Mouse (Mus musculus): ENCODE data around the gene Nipal3.

The Nipal3 gene

DNA sequence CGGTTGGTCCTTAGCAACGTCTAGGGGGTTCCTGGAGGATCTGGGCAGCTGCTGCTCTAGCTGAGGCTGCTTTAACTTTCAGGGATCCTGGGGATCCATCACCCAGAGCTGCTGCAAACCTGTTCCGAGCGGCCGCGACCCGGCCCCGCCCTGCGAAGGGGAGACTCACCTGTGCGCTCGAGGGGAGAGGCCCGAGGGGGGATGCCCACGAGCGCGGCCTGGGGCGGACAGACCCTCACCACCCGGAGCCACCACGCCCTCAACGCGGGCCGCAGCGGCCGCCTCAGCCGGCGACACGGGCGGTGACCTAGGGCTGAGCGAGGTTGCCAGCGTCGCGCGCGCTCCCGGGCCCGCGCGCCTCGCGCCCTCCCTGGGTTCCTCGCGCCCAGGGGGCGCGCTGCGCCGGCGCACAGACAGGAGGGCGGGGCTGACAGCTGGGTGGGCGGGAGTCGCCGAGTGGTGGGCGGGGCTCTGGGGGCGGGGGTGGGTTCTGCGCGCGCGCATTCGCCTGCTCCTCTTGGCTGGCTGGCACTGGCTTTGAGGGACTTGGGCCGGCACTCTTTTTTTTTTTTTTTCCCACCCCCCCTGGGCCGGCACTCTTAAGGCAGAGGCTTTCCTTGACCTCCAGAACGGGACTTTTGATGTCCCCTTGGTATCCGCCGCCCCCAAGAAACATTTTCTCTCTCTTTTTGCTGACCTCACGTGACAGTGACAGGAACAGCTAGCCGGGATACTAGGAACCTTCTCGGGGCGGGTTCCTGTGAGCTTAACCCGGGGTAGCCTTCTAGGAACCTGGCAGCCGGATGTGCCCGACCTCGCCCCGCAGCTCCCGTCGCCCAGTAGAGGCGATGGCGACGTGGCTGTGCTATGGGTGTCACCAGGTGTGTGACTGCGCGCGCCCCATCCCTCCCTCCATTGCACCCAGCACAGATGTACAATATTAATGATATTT lies 61.1 kb downstream of the Nipal3 start, which contains the start of gene Rcan3:
Rcan3 (minus strand) TSS at position 411 of the 952 bp plus-strand sequence.
- DNase-seq (ENCODE audit: low read depth, low spot score) = peak; percentile 85

GRCm38 (mm10) chr4:135433086-135433442 lies 61.8 kb downstream of the Nipal3 start:
- no peak for DNase-seq (ENCODE audit: low read depth, low spot score)

- no peak for DNase-seq (ENCODE audit: low read depth, low spot score)
Observed at GRCm38 (mm10) chr4:135429990-135430760, 64.7 kb downstream of the Nipal3 start.

GRCm38 (mm10) chr4:135429383-135429782 lies 65.5 kb downstream of the Nipal3 start:
- no peak for DNase-seq (ENCODE audit: low read depth, low spot score)

DNA sequence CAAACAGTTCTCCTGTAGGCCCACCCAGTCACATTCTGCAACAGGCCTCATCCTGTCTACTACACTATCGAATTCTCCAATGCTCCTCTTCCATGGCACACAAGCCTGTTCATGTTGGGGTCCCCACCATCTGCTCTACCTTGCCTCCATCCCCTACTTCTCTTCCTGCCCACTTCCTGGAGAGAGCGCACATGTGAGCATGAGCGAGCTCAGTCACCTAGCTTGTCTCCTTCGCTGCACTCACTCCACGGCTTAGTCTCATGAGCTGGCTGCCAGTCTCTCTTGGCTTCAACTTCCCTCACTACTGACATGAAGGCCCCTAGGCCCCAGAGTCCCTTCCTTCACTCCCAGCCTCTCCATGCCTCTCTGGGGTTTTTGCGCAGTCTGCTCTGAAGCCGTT lies 68.3 kb downstream of the Nipal3 start:
- no peak for DNase-seq (ENCODE audit: low read depth, low spot score)

GRCm38 (mm10) chr4:135425625-135426024 lies 69.2 kb downstream of the Nipal3 start:
- no peak for DNase-seq (ENCODE audit: low read depth, low spot score)

DNA sequence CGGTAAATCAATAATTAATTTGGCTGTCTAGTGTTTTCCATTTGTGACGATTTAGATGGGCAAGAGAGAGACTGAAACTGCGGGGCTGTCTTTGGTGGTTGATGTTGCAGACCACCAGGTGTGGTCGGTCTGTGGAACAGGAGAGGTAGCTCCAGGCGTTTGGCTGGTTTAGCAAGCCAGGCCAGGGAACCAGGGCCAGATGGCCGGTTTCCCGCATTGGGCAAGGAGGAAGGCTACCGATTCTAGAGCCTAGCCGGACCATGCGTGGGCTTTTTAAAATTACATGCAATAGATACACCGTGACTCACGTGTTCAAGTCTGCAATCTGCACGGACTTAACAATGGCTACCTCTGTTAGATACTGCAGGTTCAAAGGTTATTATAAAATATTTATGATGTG lies 73.9 kb downstream of the Nipal3 start:
- DNase-seq (ENCODE audit: low read depth, low spot score) = no peak

GRCm38 (mm10) chr4:135420416-135420815 lies 74.4 kb downstream of the Nipal3 start:
- DNase-seq (ENCODE audit: low read depth, low spot score) = no peak

GRCm38 (mm10) chr4:135419996-135420395 lies 74.8 kb downstream of the Nipal3 start:
- DNase-seq (ENCODE audit: low read depth, low spot score) = no peak

DNA sequence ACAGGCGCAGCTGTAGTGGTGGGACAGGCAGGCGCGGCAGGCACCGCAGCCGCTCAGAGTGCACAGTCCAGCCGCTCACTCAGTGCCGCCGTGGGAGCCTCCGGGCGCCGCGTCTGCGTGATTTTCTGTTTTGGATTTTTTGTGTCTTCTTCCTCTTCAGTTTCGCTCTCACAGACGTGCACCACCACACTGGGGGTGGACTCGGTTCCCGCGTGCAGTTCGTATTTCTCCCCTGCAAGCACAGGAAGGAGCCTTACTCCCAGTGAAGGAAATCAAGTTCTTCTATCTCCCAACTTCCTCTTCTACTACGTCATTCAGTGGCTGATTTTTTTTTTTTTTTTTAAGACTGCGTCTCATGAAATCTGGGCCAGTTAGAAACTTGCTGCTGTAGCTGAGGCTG lies 78.5 kb downstream of the Nipal3 start:
- no peak for DNase-seq (ENCODE audit: low read depth, low spot score)

GRCm38 (mm10) chr4:135413491-135413890 lies 81.3 kb downstream of the Nipal3 start:
- no peak for DNase-seq (ENCODE audit: low read depth, low spot score)

GRCm38 (mm10) chr4:135411633-135412032 lies 83.2 kb downstream of the Nipal3 start:
- peak; percentile 27 for DNase-seq (ENCODE audit: low read depth, low spot score)

DNA sequence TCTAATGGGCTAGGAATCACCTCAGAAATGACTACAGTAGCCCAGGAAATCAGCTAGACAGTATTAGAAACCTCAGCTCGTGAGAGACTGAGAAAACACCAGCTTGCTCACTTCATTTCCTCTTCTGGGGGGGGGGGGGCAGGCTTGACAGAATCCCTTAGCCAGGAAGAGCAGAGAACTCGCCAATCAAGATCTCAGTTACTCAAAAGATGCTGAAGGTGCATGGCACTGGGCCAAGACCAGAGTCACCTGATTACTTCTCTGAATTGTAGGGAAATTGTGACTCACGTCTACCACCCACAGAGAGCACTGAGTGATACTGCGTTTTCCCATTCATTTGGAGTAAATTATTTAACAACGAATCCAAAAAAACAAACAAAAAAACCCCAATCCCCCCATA lies 88.7 kb downstream of the Nipal3 start:
- no peak for DNase-seq (ENCODE audit: low read depth, low spot score)

GRCm38 (mm10) chr4:135404916-135405315 lies 89.9 kb downstream of the Nipal3 start:
- DNase-seq (ENCODE audit: low read depth, low spot score) = no peak

DNA sequence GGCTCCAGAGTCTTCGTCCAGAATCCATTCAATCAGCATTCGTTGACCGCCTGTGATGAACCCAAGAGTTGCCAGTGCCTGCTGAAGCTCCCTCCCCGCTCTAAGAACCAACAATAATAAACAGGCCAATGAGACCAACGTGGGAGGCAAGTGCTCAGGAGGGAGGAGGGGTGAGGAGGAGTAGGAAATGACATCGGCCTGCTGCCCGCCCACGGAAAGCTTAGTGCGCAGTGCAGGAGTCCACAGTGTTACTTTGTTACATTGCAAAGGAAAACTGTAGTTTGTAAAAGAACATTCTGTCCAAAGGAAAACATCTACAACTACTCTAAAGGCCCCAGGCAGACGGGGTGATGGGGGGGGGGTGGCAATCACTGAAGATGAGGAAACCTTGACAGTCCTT lies 90.8 kb downstream of the Nipal3 start:
- DNase-seq (ENCODE audit: low read depth, low spot score) = no peak

DNA sequence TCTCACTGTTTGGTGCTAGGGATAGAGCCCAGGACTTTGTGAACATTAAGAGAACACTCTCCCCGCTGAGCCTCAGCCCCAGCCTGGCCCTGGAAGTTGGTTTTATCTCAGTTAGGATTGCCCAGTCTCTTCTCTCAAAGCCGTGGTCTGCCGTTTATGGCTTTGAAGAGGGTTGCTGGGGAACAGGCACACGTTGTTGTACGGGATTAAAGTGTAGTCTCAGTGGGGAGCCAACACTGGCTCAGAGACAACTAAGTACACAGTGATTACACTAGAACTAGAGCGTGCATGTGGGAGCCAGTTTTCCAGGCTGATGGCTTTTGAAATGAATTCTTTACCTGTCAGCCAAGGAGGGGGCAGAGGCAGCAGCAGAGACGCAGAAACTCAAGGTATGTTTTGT lies 93.0 kb downstream of the Nipal3 start:
- DNase-seq (ENCODE audit: low read depth, low spot score) = no peak

DNA sequence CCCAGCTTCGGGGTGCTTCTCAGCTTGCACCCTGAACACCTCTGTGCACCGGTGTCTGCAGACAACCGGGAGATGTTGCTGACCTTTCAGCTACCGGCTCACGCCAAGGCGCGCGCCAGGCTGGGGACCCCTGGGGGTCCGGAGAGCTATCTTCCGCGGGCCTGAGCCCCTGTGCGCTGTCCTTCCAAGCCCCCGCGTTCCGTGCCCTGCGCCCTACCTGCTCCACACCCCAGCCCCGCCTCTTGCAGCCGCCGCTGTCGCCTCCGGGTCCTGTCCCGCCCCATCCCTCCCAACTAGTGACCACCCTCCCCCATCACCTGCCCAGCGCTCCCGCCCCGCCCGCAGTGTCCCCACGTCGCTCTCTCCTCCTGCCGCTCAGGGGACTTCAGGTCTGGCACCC lies 96.8 kb downstream of the Nipal3 start, which contains the start of gene Ncmap:
Ncmap (minus strand) TSS at position 237 of the 400 bp plus-strand sequence.
- DNase-seq (ENCODE audit: low read depth, low spot score) = no peak

DNA sequence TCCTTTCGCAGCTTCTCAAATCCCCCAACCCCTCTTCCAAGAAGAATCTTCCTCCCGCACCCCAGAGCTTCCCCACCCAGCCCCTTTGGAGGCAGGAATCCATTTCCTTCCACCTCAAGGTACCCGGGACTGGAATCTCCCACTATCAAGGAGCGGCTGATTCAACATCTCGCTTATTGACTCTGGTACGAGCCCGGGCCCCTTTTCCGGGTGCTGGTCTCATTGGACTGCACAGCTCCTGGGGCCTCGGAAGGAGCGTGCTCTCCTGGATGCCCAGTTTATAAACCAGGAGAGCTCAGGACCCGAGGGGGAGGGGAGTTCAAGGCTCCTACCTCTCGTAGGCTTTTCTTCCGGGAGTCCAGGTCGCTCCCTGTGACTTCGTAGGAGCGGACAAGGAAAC lies 97.3 kb downstream of the Nipal3 start:
- DNase-seq (ENCODE audit: low read depth, low spot score) = no peak

- DNase-seq (ENCODE audit: low read depth, low spot score) = no peak
Observed at GRCm38 (mm10) chr4:135396303-135396702, 98.5 kb downstream of the Nipal3 start.
